Mouse (Mus musculus) hindbrain, embryonic 15.5 days (tissue): Measurements from ENCODE around the gene Aqp5. TPM values are rescaled to one million over a fixed set of nuclear protein-coding genes. Genes with fewer than 3 reads are reported as not detected.

Source experiments
- polyA plus RNA-seq: library from polyadenylated mRNA; unstranded; fragments of >200 nt; fragmentation: Nextera tagmentation; extraction: Ambion mirVana; gene quantifications from 2 replicates; pipeline ENCODE4 v1.2.1, GENCODE M21; 2015

Gene Aqp5
- polyA plus RNA-seq, 1 experiment from 2014 or later, result 2.4 TPM

Other genes with a start within 250 kb of the Aqp5 start
- gene Fmnl3, start 220.3 kb upstream of the Aqp5 start, polyA plus RNA-seq, result 8.9 and 9.1 TPM in 2 replicates
- gene Tmbim6, start 197.9 kb upstream of the Aqp5 start, polyA plus RNA-seq, result 299 and 320 TPM in 2 replicates
- gene Nckap5l, start 133.0 kb upstream of the Aqp5 start, polyA plus RNA-seq, result 14.7 and 17.1 TPM in 2 replicates
- 16.4 and 17.7 TPM in 2 replicates for gene Bcdin3d, start 116.1 kb upstream of the Aqp5 start, polyA plus RNA-seq
- gene Faim2, start 62.6 kb upstream of the Aqp5 start, polyA plus RNA-seq, result 42.2 and 48.7 TPM in 2 replicates
- not detected in 2 replicates for gene Aqp2, start 11.7 kb upstream of the Aqp5 start, polyA plus RNA-seq
- gene Aqp6, start 10.6 kb downstream of the Aqp5 start, polyA plus RNA-seq, result 0.78 and 1.00 TPM in 2 replicates
- 63.3 and 67.1 TPM in 2 replicates for gene Racgap1, start 60.9 kb downstream of the Aqp5 start, polyA plus RNA-seq
- gene Asic1, start 79.6 kb downstream of the Aqp5 start, polyA plus RNA-seq, result 58.1 and 63.6 TPM in 2 replicates
- 89.1 and 96.4 TPM in 2 replicates for gene Smarcd1, start 111.3 kb downstream of the Aqp5 start, polyA plus RNA-seq
- gene Gm17349, start 114.7 kb downstream of the Aqp5 start, polyA plus RNA-seq, result not detected in 2 replicates
- 3.6 and 4.7 TPM in 2 replicates for gene Gpd1, start 126.7 kb downstream of the Aqp5 start, polyA plus RNA-seq
- 171 and 178 TPM in 2 replicates for gene Cox14, start 134.8 kb downstream of the Aqp5 start, polyA plus RNA-seq
- 85.8 and 89.9 TPM in 2 replicates for gene Cers5, start 182.1 kb downstream of the Aqp5 start, polyA plus RNA-seq